Mouse (Mus musculus): ENCODE measurements around the gene Mgat4d.

- no peak for TF ChIP-seq CTCF (IDR thresholded peaks at IDR 0.05; ENCODE audit: extremely low read depth, insufficient read depth, insufficient read length, insufficient replicate concordance)
- no peak for TF ChIP-seq POLR2A (IDR thresholded peaks at IDR 0.05; ENCODE audit: low read depth, low read length)
These were observed 75.0 kb downstream of the Mgat4d start for GRCm38 (mm10) chr8:83423032-83423825.

All from spleen, adult 2 months (tissue).